8 mouse cellular contexts compared by ENCODE assay signal in the genomic region with DNA sequence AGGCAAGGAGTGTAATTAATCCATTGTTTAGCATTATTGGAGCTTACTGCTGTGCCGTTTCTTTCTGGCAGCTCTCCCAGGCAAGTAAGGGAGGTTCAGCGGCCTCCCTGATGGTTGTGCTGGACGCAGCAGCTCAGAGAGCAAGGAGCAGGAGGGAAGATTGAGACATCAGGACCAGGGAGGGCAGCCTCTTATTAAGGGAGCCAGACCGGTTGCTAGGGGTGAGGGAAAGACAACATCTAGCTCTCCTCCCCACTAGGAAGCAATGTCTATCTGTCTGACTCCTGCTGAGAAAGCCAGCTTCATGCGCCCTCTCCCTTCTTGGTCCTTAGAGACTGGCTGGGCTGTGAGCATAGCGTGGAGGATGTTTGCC.
A peak's percentile ranks its signal among the peaks of the same experiment; 100 is the strongest.
DNase-seq lines count a peak whose midpoint lies in the region; ATAC-seq and TF ChIP-seq lines count a peak whose summit lies in the region.

No protein-coding gene starts in this region.

- no peaks in the 10 kb centered on the region; the same call in 1 of the 2 replicates for H3K27me3 ChIP-seq in embryonic facial prominence, embryonic 14.5 days (replicated peaks; ENCODE audit: control insufficient read depth, insufficient read depth, low read length)
- H3K27me3 ChIP-seq in hindbrain, embryonic 14.5 days (ENCODE audit: control insufficient read depth, insufficient read depth, low read length), result no peaks in the 10 kb centered on the region
- no peaks in the 10 kb centered on the region for H3K27me3 ChIP-seq in liver, embryonic 15.5 days
- H3K27me3 ChIP-seq in stomach, embryonic 16.5 days (ENCODE audit: control insufficient read depth, insufficient read depth, low read length), result no peaks in the 10 kb centered on the region; the same call in 1 of the 2 replicates
- no peaks in the 10 kb centered on the region for H3K27me3 ChIP-seq in thymus, adult 2 months (ENCODE audit: control insufficient read depth, insufficient read depth, low read length)

- 0 out of 2 replicates have a peak, but pooled peaks cover 5% of the 10 kb centered on the region for H3K4me1 ChIP-seq in embryonic facial prominence, embryonic 14.5 days (ENCODE audit: control insufficient read depth, insufficient read depth, low read length)
- peaks cover 14% of the 10 kb centered on the region; the same call in 1 of the 2 replicates for H3K4me1 ChIP-seq in hindbrain, embryonic 14.5 days (replicated peaks; ENCODE audit: control insufficient read depth, insufficient read depth, low read length)
- H3K4me1 ChIP-seq in liver, embryonic 15.5 days (replicated peaks), result no peaks in the 10 kb centered on the region
- peaks cover 4% of the 10 kb centered on the region; the same call in 1 of the 2 replicates for H3K4me1 ChIP-seq in stomach, embryonic 16.5 days (ENCODE audit: control insufficient read depth, insufficient read depth, low read length)
- H3K4me1 ChIP-seq in thymus, adult 2 months (replicated peaks; ENCODE audit: control insufficient read depth, insufficient read depth, low read length), result no peaks in the 10 kb centered on the region

- ATAC-seq in embryonic facial prominence, embryonic 14.5 days (ENCODE audit: low read depth), result peak; percentile 42; the same call in 1 of the 2 replicates
- ATAC-seq in hindbrain, embryonic 14.5 days (ENCODE audit: low FRiP score), result peak; percentile 81
- ATAC-seq in liver, embryonic 15.5 days (ENCODE audit: insufficient read depth), result no peak
- peak; percentile 50; the same call in 1 of the 2 replicates for ATAC-seq in stomach, embryonic 16.5 days (ENCODE audit: insufficient read depth, low FRiP score)

- H3K27ac ChIP-seq in embryonic facial prominence, embryonic 14.5 days (replicated peaks; ENCODE audit: low read depth, low read length), result no peak overlapping the region
- H3K27ac ChIP-seq in hindbrain, embryonic 14.5 days, result peak overlapping the region; percentile 80
- no peak overlapping the region for H3K27ac ChIP-seq in liver, embryonic 15.5 days (replicated peaks)
- H3K27ac ChIP-seq in stomach, embryonic 16.5 days (ENCODE audit: low read length), result peak overlapping the region; percentile 23; the same call in 1 of the 2 replicates
- no peak overlapping the region for H3K27ac ChIP-seq in thymus, adult 2 months (ENCODE audit: control insufficient read depth, insufficient read depth, low read length)

- H3K9me3 ChIP-seq in embryonic facial prominence, embryonic 14.5 days (ENCODE audit: control insufficient read depth, low read length), result no peaks in the 10 kb centered on the region
- no peaks in the 10 kb centered on the region for H3K9me3 ChIP-seq in hindbrain, embryonic 14.5 days (ENCODE audit: control insufficient read depth, low read length)
- no peaks in the 10 kb centered on the region for H3K9me3 ChIP-seq in liver, embryonic 15.5 days (replicated peaks)
- H3K9me3 ChIP-seq in stomach, embryonic 16.5 days (replicated peaks; ENCODE audit: control insufficient read depth, low read length), result no peaks in the 10 kb centered on the region

- DNase-seq in adrenal gland, postnatal 14 days, result peak; percentile 8
- DNase-seq in adrenal gland, adult 2 months, result no peak
- DNase-seq in MN1 (ENCODE audit: low spot score), result peak; percentile 66
- peak; percentile 41 for DNase-seq in embryonic facial prominence, embryonic 14.5 days (ENCODE audit: low spot score)
- peak; percentile 30 for DNase-seq in hindbrain, embryonic 14.5 days (ENCODE audit: low spot score)
- DNase-seq in thymus, adult 2 months, result no peak

- no peak for TF ChIP-seq POLR2A in thymus, adult 2 months (IDR thresholded peaks at IDR 0.05; ENCODE audit: control insufficient read depth, extremely low read depth, insufficient read depth, low read length, poor library complexity)

- H3K36me3 ChIP-seq in embryonic facial prominence, embryonic 14.5 days (ENCODE audit: control insufficient read depth, insufficient read depth, low read length), result no peaks in the 10 kb centered on the region
- no peaks in the 10 kb centered on the region for H3K36me3 ChIP-seq in hindbrain, embryonic 14.5 days (replicated peaks; ENCODE audit: control insufficient read depth, insufficient read depth)
- H3K36me3 ChIP-seq in liver, embryonic 15.5 days (replicated peaks), result no peaks in the 10 kb centered on the region
- H3K36me3 ChIP-seq in stomach, embryonic 16.5 days (ENCODE audit: control insufficient read depth, insufficient read depth, low read length), result no peaks in the 10 kb centered on the region
- no peaks in the 10 kb centered on the region for H3K36me3 ChIP-seq in thymus, adult 2 months (ENCODE audit: control insufficient read depth, insufficient read depth, low read length)

- peak overlapping the region; percentile 58 for H3K4me2 ChIP-seq in embryonic facial prominence, embryonic 14.5 days (ENCODE audit: low read depth, low read length)
- peak overlapping the region; percentile 46 for H3K4me2 ChIP-seq in hindbrain, embryonic 14.5 days (replicated peaks)
- peak overlapping the region; percentile 27 for H3K4me2 ChIP-seq in liver, embryonic 15.5 days
- H3K4me2 ChIP-seq in stomach, embryonic 16.5 days (ENCODE audit: low read depth, low read length), result peak overlapping the region; percentile 43

- 38% methylated on average over 6 of the region's 6 CpGs for WGBS in embryonic facial prominence, embryonic 14.5 days
- 14% methylated on average over 6 of the region's 6 CpGs for WGBS in hindbrain, embryonic 14.5 days
- 46% methylated on average over 6 of the region's 6 CpGs for WGBS in liver, embryonic 15.5 days (ENCODE audit: insufficient replicate concordance)
- WGBS in stomach, embryonic 16.5 days, result 29% methylated on average over 6 of the region's 6 CpGs
- WGBS in thymus, adult 2 months, result 86% methylated on average over 6 of the region's 6 CpGs

- 0 out of 2 replicates have a peak overlapping the region, but pooled peaks have one; percentile 1 for H3K9ac ChIP-seq in embryonic facial prominence, embryonic 14.5 days (ENCODE audit: low read depth, low read length)
- H3K9ac ChIP-seq in hindbrain, embryonic 14.5 days, result no peak overlapping the region
- H3K9ac ChIP-seq in liver, embryonic 15.5 days, result no peak overlapping the region
- no peak overlapping the region for H3K9ac ChIP-seq in stomach, embryonic 16.5 days (ENCODE audit: low read length)

- TF ChIP-seq CTCF in thymus, adult 2 months (IDR thresholded peaks at IDR 0.05; ENCODE audit: borderline replicate concordance, control insufficient read depth, extremely low read depth, insufficient read depth, low read length, poor library complexity), result no peak

- H3K4me3 ChIP-seq in embryonic facial prominence, embryonic 14.5 days (ENCODE audit: low read depth, low read length), result peak overlapping the region; percentile 14; the same call in 1 of the 2 replicates
- H3K4me3 ChIP-seq in hindbrain, embryonic 14.5 days (replicated peaks; ENCODE audit: low read length), result no peak overlapping the region
- no peak overlapping the region for H3K4me3 ChIP-seq in liver, embryonic 15.5 days (replicated peaks)
- no peak overlapping the region; the same call in 1 of the 2 replicates for H3K4me3 ChIP-seq in stomach, embryonic 16.5 days (replicated peaks; ENCODE audit: low read length)
- H3K4me3 ChIP-seq in thymus, adult 2 months (ENCODE audit: control insufficient read depth, insufficient read depth, low read length), result no peak overlapping the region

Comparison
In these comparisons a context has a peak if more than half of its experiments do, and no peak if none do; other contexts are left out.
1. DNase-seq: peak in adrenal gland, postnatal 14 days (single experiment), MN1 (single experiment), embryonic facial prominence, embryonic 14.5 days (single experiment) and hindbrain, embryonic 14.5 days (single experiment); none in adrenal gland, adult 2 months (single experiment) and thymus, adult 2 months (single experiment).
2. H3K27ac ChIP-seq: peak in hindbrain, embryonic 14.5 days (single experiment) and stomach, embryonic 16.5 days (single experiment); none in embryonic facial prominence, embryonic 14.5 days (single experiment), liver, embryonic 15.5 days (single experiment) and thymus, adult 2 months (single experiment).
3. Peak in every context shown above with its lines, with median percentiles within 50 percentile points of each other: H3K4me2 ChIP-seq.